Mouse (Mus musculus) embryonic fibroblast, embryonic 13.5 days (primary cell): Measurements from ENCODE around the gene Ctnna3.
"Not testable (repeated sequence)": the region's sequence is repeated elsewhere in the genome, so short reads cannot be mapped to it uniquely, and the experiment has no call there.

Experiments
- CTCF ChIP-seq: IDR thresholded peaks from 2 replicates; pipeline ENCODE4 v1.5.1; 2011; ENCODE audit warnings: mild to moderate bottlenecking, control low read depth, low read length, moderate library complexity, borderline replicate concordance; ENCODE audit not compliant: insufficient read depth
- POLR2A ChIP-seq: IDR thresholded peaks from 2 replicates; pipeline ENCODE4 v1.6.1; 2011; ENCODE audit warnings: low read depth, mild to moderate bottlenecking, control low read depth, low read length, moderate library complexity

DNA sequence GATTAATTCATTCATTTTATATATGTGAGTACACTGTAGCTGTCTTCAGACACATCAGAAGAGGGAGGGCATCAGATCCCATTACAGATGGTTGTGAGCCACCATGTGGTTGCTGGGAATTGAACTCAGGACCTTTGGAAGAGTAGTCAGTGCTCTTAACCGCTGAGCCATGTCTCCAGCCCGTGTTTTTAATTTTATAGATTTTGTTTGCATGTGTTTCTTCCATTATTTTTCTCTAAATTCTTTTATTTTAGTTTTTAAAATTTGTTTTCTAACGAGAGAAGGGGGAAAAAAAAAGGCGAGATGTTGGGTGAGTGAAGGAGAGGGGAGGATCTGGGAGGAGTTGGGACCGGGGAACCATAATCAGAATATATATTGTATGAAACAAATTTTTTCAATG, 44.0 kb upstream of the Ctnna3 start:
- not testable (repeated sequence) for TF ChIP-seq POLR2A, CTCF
